Comparison of ENCODE assay signal across 9 mouse cellular contexts in genomic region chr3:129683060-129683679, GRCm38 (mm10).
A peak's percentile ranks its signal among the peaks of the same experiment; 100 is the strongest.
DNase-seq lines count a peak whose midpoint lies in the region; ATAC-seq and TF ChIP-seq lines count a peak whose summit lies in the region.
"Had no signal": no experiment of that assay in that cellular context is flagged by ENCODE, and none has a peak within 500 bp of the region (broad histone marks: within the 10 kb centered on the region; RNA-seq: fewer than 3 reads in every experiment).

No protein-coding gene starts in this region.

- no peak overlapping the region for H3K27ac ChIP-seq in hindbrain, postnatal 0 days
- no peak overlapping the region for H3K27ac ChIP-seq in hindbrain, embryonic 14.5 days

- no peak overlapping the region for H3K4me2 ChIP-seq in hindbrain, postnatal 0 days (ENCODE audit: low read depth, low read length)
- no peak overlapping the region for H3K4me2 ChIP-seq in hindbrain, embryonic 14.5 days (replicated peaks)

- H3K4me3 ChIP-seq in hindbrain, postnatal 0 days (ENCODE audit: low read length), result no peak overlapping the region
- no peak overlapping the region for H3K4me3 ChIP-seq in hindbrain, embryonic 14.5 days (replicated peaks; ENCODE audit: low read length)
- H3K4me3 ChIP-seq: erythroblast, embryonic 14.5 days had no signal

- no peak overlapping the region for H3K9ac ChIP-seq in hindbrain, postnatal 0 days (replicated peaks; ENCODE audit: low read length)
- H3K9ac ChIP-seq in hindbrain, embryonic 14.5 days, result no peak overlapping the region

- ATAC-seq in hindbrain, postnatal 0 days, result no peak
- ATAC-seq in hindbrain, embryonic 14.5 days (ENCODE audit: low FRiP score), result no peak
- ATAC-seq in cerebellum, adult (ENCODE audit: insufficient number of reproducible peaks, low FRiP score, low TSS enrichment), result no peak

- no peak for TF ChIP-seq POLR2A in brain, embryonic 14.5 days (IDR thresholded peaks at IDR 0.05; ENCODE audit: borderline replicate concordance, extremely low read depth, insufficient read depth, insufficient read length, poor library complexity, severe bottlenecking)

- no peaks in the 10 kb centered on the region for H3K9me3 ChIP-seq in hindbrain, postnatal 0 days (ENCODE audit: low read length)
- no peaks in the 10 kb centered on the region for H3K9me3 ChIP-seq in hindbrain, embryonic 14.5 days (ENCODE audit: control insufficient read depth, low read length)

- WGBS in hindbrain, postnatal 0 days, result 91% methylated on average over 10 of the region's 10 CpGs
- 90% methylated on average over 10 of the region's 10 CpGs for WGBS in hindbrain, embryonic 14.5 days

- no peak for DNase-seq in hindbrain, postnatal 0 days (ENCODE audit: low spot score)
- no peak for DNase-seq in hindbrain, embryonic 14.5 days (ENCODE audit: low spot score)
- peak; percentile 43 for DNase-seq in right cerebral cortex, postnatal 4 days
- DNase-seq in right cerebral cortex, adult 18-20 months, result no peak
- DNase-seq in brain, embryonic 14.5 days (ENCODE audit: low read depth), result no peak
- peak; percentile 22 to 40 for DNase-seq in thymus, postnatal 36 days
- DNase-seq in layer of hippocampus, adult 18-20 months (ENCODE audit: low spot score in 2 of 2), result no peak

- peak; percentile 42; the same call in 1 of the 2 replicates for TF ChIP-seq CTCF in hindbrain, postnatal 0 days (IDR thresholded peaks at IDR 0.05; ENCODE audit: low read depth)
- peak; percentile 11; the same call in 1 of the 2 replicates for TF ChIP-seq CTCF in brain, embryonic 14.5 days (IDR thresholded peaks at IDR 0.05; ENCODE audit: borderline replicate concordance, extremely low read depth, insufficient read depth, insufficient read length)

- H3K36me3 ChIP-seq in hindbrain, postnatal 0 days (ENCODE audit: insufficient read depth, low read length), result 0 out of 2 replicates have a peak, but pooled peaks cover under 1% of the 10 kb centered on the region
- H3K36me3 ChIP-seq in hindbrain, embryonic 14.5 days (replicated peaks; ENCODE audit: control insufficient read depth, insufficient read depth), result no peaks in the 10 kb centered on the region

- no peaks in the 10 kb centered on the region for H3K27me3 ChIP-seq in hindbrain, postnatal 0 days (ENCODE audit: insufficient read depth, low read length)
- no peaks in the 10 kb centered on the region for H3K27me3 ChIP-seq in hindbrain, embryonic 14.5 days (ENCODE audit: control insufficient read depth, insufficient read depth, low read length)

- no peaks in the 10 kb centered on the region for H3K4me1 ChIP-seq in hindbrain, postnatal 0 days (ENCODE audit: insufficient read depth, low read length)
- H3K4me1 ChIP-seq in hindbrain, embryonic 14.5 days (replicated peaks; ENCODE audit: control insufficient read depth, insufficient read depth, low read length), result peaks cover 4% of the 10 kb centered on the region; the same call in 1 of the 2 replicates

Comparison
In these comparisons a context has a peak if more than half of its experiments do, and no peak if none do; other contexts are left out.
1. DNase-seq: peak in right cerebral cortex, postnatal 4 days (single experiment) and thymus, postnatal 36 days (2 of 2); none in hindbrain, postnatal 0 days (single experiment), hindbrain, embryonic 14.5 days (single experiment), right cerebral cortex, adult 18-20 months (single experiment), brain, embryonic 14.5 days (single experiment) and layer of hippocampus, adult 18-20 months (0 of 2).